Mouse (Mus musculus): ENCODE data around the gene Rc3h2. TPM values are rescaled to one million over a fixed set of nuclear protein-coding genes. Genes with fewer than 3 reads are reported as not detected.
A peak's percentile ranks its signal among the peaks of the same experiment; 100 is the strongest.

The Rc3h2 gene
- total and polyA plus RNA-seq, 2 experiments from 2014 or later, result 11.3 to 47.9 TPM

GRCm38 (mm10) chr2:37382921-37383320, 39.8 kb downstream of the Rc3h2 start:
- H3K27ac ChIP-seq, result no peak overlapping the region
- TF ChIP-seq CTCF (IDR thresholded peaks at IDR 0.05; ENCODE audit: low read depth), result no peak
- no peak overlapping the region for H3K4me2 ChIP-seq (ENCODE audit: low read depth, low read length)
- H3K27me3 ChIP-seq (ENCODE audit: insufficient read depth, low read length), result no peaks in the 10 kb centered on the region
- no peaks in the 10 kb centered on the region for H3K9me3 ChIP-seq (ENCODE audit: low read length)
- no peak overlapping the region for H3K9ac ChIP-seq (replicated peaks; ENCODE audit: low read length)
- H3K4me1 ChIP-seq (ENCODE audit: insufficient read depth, low read length), result no peaks in the 10 kb centered on the region
- no peak for DNase-seq (ENCODE audit: low spot score)
- no peak overlapping the region for H3K4me3 ChIP-seq (ENCODE audit: low read length)
- no peak for ATAC-seq
- 88% methylated on average over 9 of the region's 9 CpGs for WGBS
- peaks cover 20% of the 10 kb centered on the region; the same call in 1 of the 2 replicates for H3K36me3 ChIP-seq (ENCODE audit: insufficient read depth, low read length)

- ATAC-seq (0 out of 2 replicates have a peak, but pooled peaks have one; percentile 56), DNase-seq (ENCODE audit: low spot score) (peak; percentile 76)
- Histone ChIP-seq H3K27me3 (ENCODE audit: insufficient read depth, low read length) (no peaks in the 10 kb centered on the region), H3K36me3 (ENCODE audit: insufficient read depth, low read length) (peaks cover 34% of the 10 kb centered on the region), H3K4me3 (ENCODE audit: low read length) (no peak overlapping the region), H3K4me1 (ENCODE audit: insufficient read depth, low read length) (no peaks in the 10 kb centered on the region), H3K9me3 (ENCODE audit: low read length) (no peaks in the 10 kb centered on the region), H3K4me2 (ENCODE audit: low read depth, low read length) (no peak overlapping the region), H3K27ac (no peak overlapping the region), H3K9ac (replicated peaks; ENCODE audit: low read length) (no peak overlapping the region)
- 61% methylated on average over 2 of the region's 2 CpGs for WGBS
- TF ChIP-seq CTCF (IDR thresholded peaks at IDR 0.05; ENCODE audit: low read depth), result peak; percentile 79
Observed at GRCm38 (mm10) chr2:37380189-37380588, 42.5 kb downstream of the Rc3h2 start.

GRCm38 (mm10) chr2:37376018-37376417, 46.7 kb downstream of the Rc3h2 start:
- Histone ChIP-seq H3K4me1 (ENCODE audit: insufficient read depth, low read length) (no peaks in the 10 kb centered on the region), H3K9ac (replicated peaks; ENCODE audit: low read length) (no peak overlapping the region), H3K36me3 (ENCODE audit: insufficient read depth, low read length) (peaks cover 21% of the 10 kb centered on the region), H3K4me3 (ENCODE audit: low read length) (no peak overlapping the region), H3K9me3 (ENCODE audit: low read length) (no peaks in the 10 kb centered on the region), H3K27me3 (ENCODE audit: insufficient read depth, low read length) (no peaks in the 10 kb centered on the region), H3K27ac (no peak overlapping the region), H3K4me2 (ENCODE audit: low read depth, low read length) (no peak overlapping the region)
- no peak for TF ChIP-seq CTCF (IDR thresholded peaks at IDR 0.05; ENCODE audit: low read depth)
- WGBS, result 92% methylated on average over 1 of the region's 1 CpGs
- ATAC-seq (no peak), DNase-seq (ENCODE audit: low spot score) (no peak)

GRCm38 (mm10) chr2:37370651-37371050, 52.1 kb downstream of the Rc3h2 start:
- H3K4me3 ChIP-seq (ENCODE audit: low read length), result no peak overlapping the region
- peaks cover 5% of the 10 kb centered on the region; the same call in 1 of the 2 replicates for H3K36me3 ChIP-seq (ENCODE audit: insufficient read depth, low read length)
- no peaks in the 10 kb centered on the region for H3K4me1 ChIP-seq (ENCODE audit: insufficient read depth, low read length)
- DNase-seq (ENCODE audit: low spot score), result no peak
- TF ChIP-seq CTCF (IDR thresholded peaks at IDR 0.05; ENCODE audit: low read depth), result no peak
- H3K9me3 ChIP-seq (ENCODE audit: low read length), result no peaks in the 10 kb centered on the region
- H3K9ac ChIP-seq (replicated peaks; ENCODE audit: low read length), result no peak overlapping the region
- no peaks in the 10 kb centered on the region for H3K27me3 ChIP-seq (ENCODE audit: insufficient read depth, low read length)
- no peak overlapping the region for H3K4me2 ChIP-seq (ENCODE audit: low read depth, low read length)
- ATAC-seq, result no peak
- 89% methylated on average over 2 of the region's 2 CpGs for WGBS
- H3K27ac ChIP-seq, result no peak overlapping the region

GRCm38 (mm10) chr2:37359908-37360307, 62.8 kb downstream of the Rc3h2 start:
- 94% methylated on average over 2 of the region's 2 CpGs for WGBS
- Histone ChIP-seq H3K9me3 (ENCODE audit: low read length) (no peaks in the 10 kb centered on the region), H3K36me3 (ENCODE audit: insufficient read depth, low read length) (peaks cover 8% of the 10 kb centered on the region), H3K4me3 (ENCODE audit: low read length) (no peak overlapping the region), H3K27me3 (ENCODE audit: insufficient read depth, low read length) (no peaks in the 10 kb centered on the region), H3K27ac (no peak overlapping the region), H3K4me2 (ENCODE audit: low read depth, low read length) (peak overlapping the region; percentile 61; the same call in 1 of the 2 replicates), H3K4me1 (ENCODE audit: insufficient read depth, low read length) (peaks cover 5% of the 10 kb centered on the region; the same call in 1 of the 2 replicates), H3K9ac (replicated peaks; ENCODE audit: low read length) (no peak overlapping the region)
- DNase-seq (ENCODE audit: low spot score) (no peak), ATAC-seq (no peak)
- no peak for TF ChIP-seq CTCF (IDR thresholded peaks at IDR 0.05; ENCODE audit: low read depth)

GRCm38 (mm10) chr2:37358633-37359540, 63.8 kb downstream of the Rc3h2 start, which contains the start of gene Pdcl:
Pdcl (minus strand) TSS chr2:37359332.
- Histone ChIP-seq H3K9ac (replicated peaks; ENCODE audit: low read length) (peak within 1 kb of the TSS; percentile 69), H3K27me3 (ENCODE audit: insufficient read depth, low read length) (no peaks in the 10 kb centered on the region), H3K4me1 (ENCODE audit: insufficient read depth, low read length) (peaks cover 5% of the 10 kb centered on the region; the same call in 1 of the 2 replicates), H3K9me3 (ENCODE audit: low read length) (no peaks in the 10 kb centered on the region), H3K4me3 (ENCODE audit: low read length) (peak within 1 kb of the TSS; percentile 82), H3K36me3 (ENCODE audit: insufficient read depth, low read length) (peaks cover 10% of the 10 kb centered on the region), H3K4me2 (ENCODE audit: low read depth, low read length) (peak within 1 kb of the TSS; percentile 61), H3K27ac (peak within 1 kb of the TSS; percentile 92)
- DNase-seq (ENCODE audit: low spot score) (peak; percentile 94), ATAC-seq (peak; percentile 98)
- WGBS, result 0% methylated on average over 42 of the region's 42 CpGs
- no peak for TF ChIP-seq CTCF (IDR thresholded peaks at IDR 0.05; ENCODE audit: low read depth)

Measured in hindbrain, postnatal 0 days (tissue).